Mouse (Mus musculus) heart, postnatal 0 days (tissue): ENCODE results near the gene Cyct. TPM values are rescaled to one million over a fixed set of nuclear protein-coding genes. Genes with fewer than 3 reads are reported as not detected.

Experiments
- ATAC-seq: fragments of 200-750 bp; cut with Nextera tagmentation; 2 replicates; pipeline ENCODE4 v1.8.0; 2017; ENCODE audit warnings: low read depth, moderate number of reproducible peaks, moderate library complexity; ENCODE audit not compliant: insufficient read depth
- DNase-seq: peaks from one replicate; pipeline ENCODE4 v3.0.0-alpha.2; 2016; ENCODE audit warnings: low spot score
- H3K27ac ChIP-seq: fragments of 300-500 bp; sonication (generic); 2 replicates; pipeline ENCODE4 v1.5.1; 2014; ENCODE audit warnings: low read depth, mild to moderate bottlenecking
- H3K27me3 ChIP-seq: fragments of 300-500 bp; sonication (generic); 2 replicates; pipeline ENCODE4 v1.6.1; 2014; ENCODE audit warnings: low read length, mixed read lengths; ENCODE audit not compliant: control insufficient read depth, insufficient read depth
- H3K36me3 ChIP-seq: fragments of 300-500 bp; sonication (generic); replicated peaks from 2 replicates; pipeline ENCODE4 v1.6.1; 2014; ENCODE audit warnings: low read length, mixed read lengths; ENCODE audit not compliant: control insufficient read depth, insufficient read depth
- H3K4me1 ChIP-seq: fragments of 300-500 bp; sonication (generic); 2 replicates; pipeline ENCODE4 v1.6.1; 2014; ENCODE audit warnings: antibody characterized with exemption; ENCODE audit not compliant: control insufficient read depth, insufficient read depth
- H3K4me2 ChIP-seq: fragments of 300-500 bp; sonication (generic); 2 replicates; pipeline ENCODE4 v1.6.1; 2014; ENCODE audit warnings: low read depth, mild to moderate bottlenecking, low read length, moderate library complexity
- H3K4me3 ChIP-seq: fragments of 300-500 bp; sonication (generic); 2 replicates; pipeline ENCODE4 v1.5.1; 2014; ENCODE audit warnings: low read depth, low read length
- H3K9ac ChIP-seq: fragments of 300-500 bp; sonication (generic); replicated peaks from 2 replicates; pipeline ENCODE4 v1.6.1; 2014; ENCODE audit warnings: low read depth, low read length, mixed read lengths
- H3K9me3 ChIP-seq: fragments of 300-500 bp; sonication (generic); replicated peaks from 2 replicates; pipeline ENCODE4 v1.6.1; 2016; ENCODE audit warnings: low read length; ENCODE audit not compliant: control insufficient read depth
- CTCF ChIP-seq: IDR thresholded peaks from 2 replicates; pipeline ENCODE4 v1.5.1; 2016; ENCODE audit warnings: antibody characterized with exemption, control low read depth, low read depth
- EP300 ChIP-seq: IDR thresholded peaks from 2 replicates; pipeline ENCODE4 v1.6.1; 2016; ENCODE audit warnings: antibody characterized with exemption, low read depth
- WGBS: fragments of 180-500 bp; shearing (Covaris S2); extraction: QIAGEN DNeasy Blood & Tissue Kit; methylation state at CpG from one replicate; pipeline ENCODE4 v1.1.7; 2014; 5-methylcytosine and 5-hydroxymethylcytosine counted together
- polyA plus RNA-seq: library from polyadenylated mRNA; unstranded; fragments of >200 nt; fragmentation: Nextera tagmentation; extraction: Ambion mirVana; gene quantifications from 2 replicates; pipeline ENCODE4 v1.2.1, GENCODE M21; 2015
- total RNA-seq: library from RNA; depleted of rRNA; stranded (reverse); fragments of >200 nt; gene quantifications from 2 replicates; pipeline ENCODE4 v1.2.3, GENCODE M21; 2014; ENCODE audit warnings: low replicate concordance

Gene Cyct
- total and polyA plus RNA-seq, 2 experiments from 2014 or later = not detected

DNA sequence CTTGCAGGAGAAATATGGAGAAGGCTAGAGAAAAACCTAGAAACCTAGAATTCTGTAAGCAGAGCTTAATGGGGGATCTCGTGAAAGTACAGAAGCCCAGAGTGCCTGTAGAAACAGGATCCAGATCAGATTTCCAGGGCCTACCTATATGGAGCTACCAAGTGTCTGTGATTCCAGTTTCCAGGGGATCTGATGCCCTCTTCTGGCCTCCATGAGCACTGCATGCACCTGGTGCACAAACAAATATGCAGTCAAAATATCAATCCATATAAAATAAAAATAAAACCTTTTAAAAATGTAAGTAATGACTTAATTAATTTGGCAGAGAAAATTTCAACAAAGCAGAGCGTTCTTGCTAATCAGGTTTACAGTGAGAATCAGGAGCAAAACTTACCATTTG is 1.9 kb upstream of the Cyct start:
- TF ChIP-seq EP300 (no peak), CTCF (peak; percentile 55)
- ATAC-seq = no peak
- H3K4me3 ChIP-seq = no peak overlapping the region
- DNase-seq = no peak
- no peak overlapping the region for H3K9ac ChIP-seq
- H3K4me1 ChIP-seq = no peaks in the 10 kb centered on the region
- H3K27ac ChIP-seq = no peak overlapping the region
- no peaks in the 10 kb centered on the region for H3K27me3 ChIP-seq
- H3K4me2 ChIP-seq = no peak overlapping the region
- WGBS = 45% methylated on average over 2 of the region's 2 CpGs
- H3K9me3 ChIP-seq = no peaks in the 10 kb centered on the region
- no peaks in the 10 kb centered on the region for H3K36me3 ChIP-seq

DNA sequence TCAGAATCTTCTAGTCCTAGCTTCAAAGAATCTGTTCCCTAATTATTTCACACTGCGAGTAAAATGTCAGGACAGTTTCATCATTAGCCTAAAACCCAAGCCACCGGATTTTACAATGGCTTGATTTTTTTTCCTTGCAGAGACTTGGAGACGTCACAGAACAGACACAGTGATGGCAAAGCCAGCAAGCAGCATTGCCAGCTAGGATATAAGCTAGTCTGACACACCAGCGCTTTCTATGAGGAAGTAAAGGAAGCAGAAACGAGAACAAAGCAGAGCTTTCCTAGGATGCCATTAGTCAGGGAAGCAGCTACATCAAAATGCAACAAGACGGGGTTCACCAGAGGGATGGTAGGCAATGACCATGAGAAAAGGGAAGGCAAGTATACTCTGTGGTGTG is 12.4 kb downstream of the Cyct start:
- ATAC-seq (no peak), DNase-seq (no peak)
- H3K4me1 ChIP-seq = no peaks in the 10 kb centered on the region
- H3K9me3 ChIP-seq = no peaks in the 10 kb centered on the region
- H3K27me3 ChIP-seq = no peaks in the 10 kb centered on the region
- 78% methylated on average over 6 of the region's 6 CpGs for WGBS
- H3K27ac ChIP-seq = no peak overlapping the region
- no peak overlapping the region for H3K4me2 ChIP-seq
- no peak overlapping the region for H3K4me3 ChIP-seq
- TF ChIP-seq EP300 = no peak
- no peak for TF ChIP-seq CTCF
- no peak overlapping the region for H3K9ac ChIP-seq
- no peaks in the 10 kb centered on the region for H3K36me3 ChIP-seq

DNA sequence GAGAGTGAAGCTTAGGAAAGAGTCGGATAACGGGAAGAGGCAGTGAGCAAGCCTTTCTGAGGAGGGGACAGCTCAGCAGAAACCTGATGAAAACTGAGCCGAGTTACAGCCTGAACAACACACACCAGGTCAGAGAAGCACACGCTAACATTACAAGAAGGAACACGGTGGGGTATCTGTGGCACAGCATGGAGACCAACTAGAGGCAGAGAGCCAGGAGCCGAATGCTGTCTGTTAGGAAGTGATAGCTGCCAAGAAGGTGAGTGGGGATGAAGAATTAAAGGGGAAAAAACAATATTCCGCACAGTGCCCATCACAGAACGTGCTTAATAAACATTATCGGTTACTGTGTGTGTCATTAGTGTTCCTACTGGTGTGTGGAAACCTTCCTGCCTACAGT is 18.1 kb downstream of the Cyct start:
- no peaks in the 10 kb centered on the region for H3K4me1 ChIP-seq
- TF ChIP-seq CTCF (no peak), EP300 (no peak)
- WGBS = 82% methylated on average over 9 of the region's 9 CpGs
- no peak for ATAC-seq
- DNase-seq = no peak
- H3K4me3 ChIP-seq = no peak overlapping the region
- peaks cover 14% of the 10 kb centered on the region; the same call in 1 of the 2 replicates for H3K27me3 ChIP-seq
- H3K9me3 ChIP-seq = no peaks in the 10 kb centered on the region
- no peak overlapping the region for H3K9ac ChIP-seq
- H3K27ac ChIP-seq = no peak overlapping the region
- H3K4me2 ChIP-seq = no peak overlapping the region
- no peaks in the 10 kb centered on the region for H3K36me3 ChIP-seq

DNA sequence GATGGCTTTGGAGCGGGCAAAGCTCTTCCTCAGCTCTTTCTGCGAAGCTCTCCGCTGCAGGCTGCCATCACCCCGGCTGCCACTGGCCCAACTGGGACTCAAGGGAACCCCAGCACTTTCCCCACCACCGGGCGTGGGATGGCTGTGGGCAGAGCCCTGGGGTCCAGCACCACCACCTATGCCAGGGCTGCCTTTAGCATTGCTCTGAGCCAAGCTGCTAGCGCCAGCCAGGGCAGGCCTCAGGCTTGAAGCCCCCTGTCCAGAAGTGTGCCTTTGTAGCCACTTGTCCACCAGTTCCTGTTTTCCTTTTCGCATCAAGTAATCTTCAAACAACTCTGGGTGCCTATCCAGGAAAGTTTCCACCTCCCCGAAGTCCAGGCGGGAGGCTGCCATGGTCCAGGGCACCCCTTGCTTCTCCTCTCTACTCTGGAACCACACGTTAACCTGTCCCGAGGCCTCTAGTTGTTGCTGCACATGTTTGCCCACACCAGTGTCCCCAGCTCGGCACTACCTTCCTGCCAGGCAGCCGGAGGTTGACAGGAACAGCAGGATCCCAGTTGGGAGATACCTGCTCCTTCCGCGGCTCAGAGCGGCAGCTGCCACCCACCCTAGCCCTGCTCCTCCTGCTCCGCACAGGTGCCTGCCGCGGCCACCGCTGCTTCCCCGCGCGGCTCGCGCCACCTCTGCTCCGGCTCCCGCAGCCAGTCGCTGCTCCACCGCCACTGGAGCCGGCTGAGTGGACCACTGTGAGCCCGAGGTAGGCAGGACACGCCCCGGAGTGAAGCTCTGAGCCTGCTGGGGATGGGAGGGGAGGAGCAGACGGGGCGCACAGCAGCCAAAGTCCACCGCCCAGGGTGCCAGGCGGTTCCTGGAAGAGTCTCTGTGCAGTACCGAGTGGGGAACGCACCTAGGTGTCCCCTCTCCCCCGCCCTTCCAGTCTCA is 21.8 kb downstream of the Cyct start, which contains the start of gene Pde11a:
Gene Pde11a (minus strand): TSS at position 560 of the 942 bp plus-strand sequence.
- ATAC-seq = peak; percentile 57; the same call in 1 of the 2 replicates
- 21% methylated on average over 32 of the region's 41 CpGs for WGBS
- TF ChIP-seq EP300 (no peak), CTCF (no peak)
- H3K4me3 ChIP-seq = peak within 1 kb of the TSS; percentile 39
- H3K36me3 ChIP-seq = no peaks in the 10 kb centered on the region
- DNase-seq = no peak
- no peak within 1 kb of the TSS for H3K9ac ChIP-seq
- H3K27ac ChIP-seq = no peak within 1 kb of the TSS
- H3K9me3 ChIP-seq = no peaks in the 10 kb centered on the region
- no peaks in the 10 kb centered on the region for H3K4me1 ChIP-seq
- H3K27me3 ChIP-seq = peaks cover 14% of the 10 kb centered on the region; the same call in 1 of the 2 replicates
- H3K4me2 ChIP-seq = peak within 1 kb of the TSS; percentile 69

DNA sequence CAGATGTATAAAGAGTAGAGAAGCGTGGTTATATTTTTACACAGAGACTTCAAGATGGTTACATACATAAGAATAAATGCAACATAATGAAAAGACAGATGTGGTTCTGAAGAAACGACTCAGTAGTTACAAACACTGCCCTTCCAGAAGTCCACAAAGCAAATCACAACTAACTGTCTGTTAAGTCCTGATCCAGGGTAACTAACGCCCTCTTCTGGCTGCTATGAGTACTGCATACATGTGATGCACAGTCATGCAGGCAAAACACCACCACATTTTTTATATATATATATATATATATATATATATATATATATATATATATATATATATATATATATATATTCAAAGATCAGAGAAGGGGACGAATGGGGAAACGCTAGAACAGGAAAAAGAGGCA is 25.7 kb downstream of the Cyct start:
- ATAC-seq (no peak), DNase-seq (no peak)
- H3K9ac ChIP-seq = no peak overlapping the region
- peaks cover 10% of the 10 kb centered on the region; the same call in 1 of the 2 replicates for H3K27me3 ChIP-seq
- no peak overlapping the region for H3K27ac ChIP-seq
- H3K36me3 ChIP-seq = no peaks in the 10 kb centered on the region
- H3K4me3 ChIP-seq = no peak overlapping the region
- no peaks in the 10 kb centered on the region for H3K4me1 ChIP-seq
- 77% methylated on average over 5 of the region's 5 CpGs for WGBS
- H3K4me2 ChIP-seq = no peak overlapping the region
- H3K9me3 ChIP-seq = no peaks in the 10 kb centered on the region
- TF ChIP-seq CTCF (peak; percentile 20; the same call in 1 of the 2 replicates), EP300 (no peak)
